Mouse (Mus musculus) bone marrow macrophage, adult 2 months (primary cell): ENCODE data around the gene Ptbp1.
"Not testable (repeated sequence)": the region's sequence is repeated elsewhere in the genome, so short reads cannot be mapped to it uniquely, and the experiment has no call there.

Source experiments
- CTCF ChIP-seq: IDR thresholded peaks from 2 replicates; pipeline ENCODE4 v1.5.1; 2012; ENCODE audit warnings: low read depth, mild to moderate bottlenecking, low read length, moderate library complexity
- POLR2A ChIP-seq: IDR thresholded peaks from 2 replicates; pipeline ENCODE4 v1.6.1; 2012; ENCODE audit warnings: mild to moderate bottlenecking, low read depth, low read length, borderline replicate concordance

GRCm38 (mm10) chr10:79892451-79893118, 38.4 kb downstream of the Ptbp1 start:
- peak; percentile 80 for TF ChIP-seq CTCF
- not testable (repeated sequence) for TF ChIP-seq POLR2A
